Mouse (Mus musculus): ENCODE results near the gene Ap5m1. TPM values are rescaled to one million over a fixed set of nuclear protein-coding genes. Genes with fewer than 3 reads are reported as not detected.

The Ap5m1 gene
- polyA plus RNA-seq, 1 experiment from 2014 or later, result 23.3 TPM

- no peaks in the 10 kb centered on the region for H3K9me3 ChIP-seq
- no peaks in the 10 kb centered on the region for H3K4me1 ChIP-seq
- H3K9ac ChIP-seq, result no peak overlapping the region
- no peak overlapping the region for H3K4me3 ChIP-seq
- WGBS, result 38% methylated on average over 10 of the region's 10 CpGs
- no peak overlapping the region for H3K27ac ChIP-seq
- H3K4me2 ChIP-seq, result no peak overlapping the region
- H3K27me3 ChIP-seq, result no peaks in the 10 kb centered on the region
- ATAC-seq (ENCODE audit: insufficient number of reproducible peaks, insufficient read depth, low FRiP score, low TSS enrichment, low read depth), result no peak
- no peaks in the 10 kb centered on the region for H3K36me3 ChIP-seq
Measured at GRCm38 (mm10) chr14:49128544-49129263, 62.8 kb downstream of the Ap5m1 start.

- no peaks in the 10 kb centered on the region for H3K4me1 ChIP-seq
- no peak overlapping the region for H3K4me3 ChIP-seq
- H3K9me3 ChIP-seq, result no peaks in the 10 kb centered on the region
- no peaks in the 10 kb centered on the region for H3K36me3 ChIP-seq
- no peak for ATAC-seq (ENCODE audit: insufficient number of reproducible peaks, insufficient read depth, low FRiP score, low TSS enrichment, low read depth)
- no peaks in the 10 kb centered on the region for H3K27me3 ChIP-seq
- H3K27ac ChIP-seq, result no peak overlapping the region
- WGBS, result 80% methylated on average over 3 of the region's 3 CpGs
- no peak overlapping the region for H3K9ac ChIP-seq
- no peak overlapping the region for H3K4me2 ChIP-seq
Measured at GRCm38 (mm10) chr14:49132391-49132790, 66.5 kb downstream of the Ap5m1 start.

DNA sequence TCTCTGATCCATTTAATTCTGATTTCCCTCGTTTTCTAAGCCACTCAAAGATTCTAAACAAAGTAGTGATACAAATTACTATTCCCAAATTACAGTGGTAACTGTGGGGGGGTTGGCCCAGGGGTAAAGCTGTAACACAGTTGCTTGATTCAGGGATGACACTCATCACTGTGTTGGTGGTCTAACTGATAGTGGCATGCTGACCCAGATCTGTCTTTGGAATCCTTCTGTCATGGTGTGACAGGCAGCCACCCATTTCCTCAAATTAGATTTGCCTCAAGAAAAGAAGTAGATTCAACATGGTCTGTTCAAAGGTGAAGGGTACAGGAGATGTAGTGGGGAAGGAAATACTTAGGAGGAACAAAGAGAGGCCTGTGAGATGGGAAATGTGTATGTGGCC, 72.3 kb downstream of the Ap5m1 start:
- no peaks in the 10 kb centered on the region for H3K4me1 ChIP-seq
- no peak for ATAC-seq (ENCODE audit: insufficient number of reproducible peaks, insufficient read depth, low FRiP score, low TSS enrichment, low read depth)
- H3K36me3 ChIP-seq, result no peaks in the 10 kb centered on the region

DNA sequence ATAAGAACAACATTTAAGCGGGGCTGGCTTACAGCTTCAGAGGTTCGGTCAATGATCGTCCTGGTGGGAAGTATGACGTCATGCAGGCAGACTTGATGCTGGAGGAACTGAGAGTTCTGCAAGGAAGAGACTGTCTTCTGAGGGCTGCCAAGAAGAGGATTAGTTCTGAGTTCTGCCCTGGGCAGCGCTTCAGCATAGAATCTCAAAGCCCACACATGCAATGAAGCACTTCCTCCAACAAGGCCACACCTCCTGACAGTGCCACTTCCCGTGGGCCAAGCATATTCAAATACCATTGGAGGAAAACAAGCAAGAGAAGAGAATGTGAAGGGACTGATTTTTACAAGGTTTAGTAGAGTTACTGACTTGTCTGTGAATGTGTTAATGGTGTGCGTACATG, 74.9 kb downstream of the Ap5m1 start:
- no peak for ATAC-seq (ENCODE audit: insufficient number of reproducible peaks, insufficient read depth, low FRiP score, low TSS enrichment, low read depth)
- WGBS, result 90% methylated on average over 7 of the region's 7 CpGs

More for the DNA sequence above, 72.3 kb downstream of the Ap5m1 start:
- H3K27ac ChIP-seq, result no peak overlapping the region
- no peak overlapping the region for H3K4me2 ChIP-seq
- 48% methylated on average over 1 of the region's 1 CpGs for WGBS
- H3K9me3 ChIP-seq, result no peaks in the 10 kb centered on the region
- no peak overlapping the region for H3K4me3 ChIP-seq
- H3K27me3 ChIP-seq, result no peaks in the 10 kb centered on the region
- H3K9ac ChIP-seq, result no peak overlapping the region

More for the DNA sequence above, 74.9 kb downstream of the Ap5m1 start:
- Histone ChIP-seq H3K4me2 (no peak overlapping the region), H3K9me3 (no peaks in the 10 kb centered on the region), H3K4me1 (no peaks in the 10 kb centered on the region), H3K9ac (no peak overlapping the region), H3K27ac (no peak overlapping the region), H3K36me3 (no peaks in the 10 kb centered on the region), H3K27me3 (no peaks in the 10 kb centered on the region), H3K4me3 (no peak overlapping the region)

Other genes with a start within 250 kb of the Ap5m1 start
- 46.6 and 47.4 TPM in 2 replicates for gene Exoc5, start 556 bp downstream of the Ap5m1 start, polyA plus RNA-seq (2015; fragmentation: Nextera tagmentation; extraction: Ambion mirVana)
- gene Naa30, start 106.1 kb downstream of the Ap5m1 start, polyA plus RNA-seq (2015; fragmentation: Nextera tagmentation; extraction: Ambion mirVana), result 10.8 and 11.1 TPM in 2 replicates
- gene ccdc198, start 179.4 kb downstream of the Ap5m1 start, polyA plus RNA-seq (2015; fragmentation: Nextera tagmentation; extraction: Ambion mirVana), result 0.08 and 0.58 TPM in 2 replicates